Mouse (Mus musculus) stomach, postnatal 0 days (tissue): ENCODE data around the gene Cfap97.

Experiments
- CTCF ChIP-seq: IDR thresholded peaks from 2 replicates; pipeline ENCODE4 v1.5.1; 2016; ENCODE audit warnings: antibody characterized with exemption, low read depth, mild to moderate bottlenecking, moderate library complexity
- EP300 ChIP-seq: optimal IDR thresholded peaks from 2 replicates; pipeline ENCODE3; 2016; ENCODE audit warnings: antibody characterized with exemption

DNA sequence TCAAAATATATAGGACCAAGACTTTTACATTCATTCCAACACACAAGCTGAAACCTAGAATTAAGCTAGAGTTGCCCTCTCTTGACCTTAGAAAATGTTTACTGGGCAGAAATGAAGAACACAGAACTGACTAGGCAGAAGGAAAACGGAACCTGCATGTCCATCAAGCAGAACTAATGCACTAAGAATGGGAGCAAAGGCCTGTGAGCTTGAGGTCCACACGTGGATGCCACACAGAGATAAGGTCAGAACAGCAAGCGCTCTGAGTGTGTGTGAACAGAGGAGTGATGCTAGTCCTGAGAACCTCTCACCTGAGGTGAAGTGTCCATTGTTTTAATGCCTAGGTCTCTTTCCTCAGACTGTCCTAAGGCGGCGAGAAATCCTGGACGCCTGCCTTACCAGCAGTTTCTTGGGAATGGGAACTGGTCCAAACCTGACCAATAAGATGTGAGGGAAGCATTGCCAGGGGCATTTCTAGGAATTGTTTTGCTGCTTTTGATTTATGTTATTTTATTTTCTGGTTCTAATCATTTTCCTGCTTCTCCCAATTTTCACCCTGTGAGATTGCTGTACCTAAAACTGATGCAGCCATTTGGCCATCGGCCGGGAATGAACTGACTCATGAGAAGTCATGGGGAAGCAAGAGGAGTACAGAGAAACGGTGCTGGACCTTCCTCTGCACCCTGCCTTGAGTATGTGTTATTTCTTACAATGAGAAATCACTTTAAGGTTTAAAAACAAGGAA, 11.0 kb upstream of the Cfap97 start:
- TF ChIP-seq CTCF (no peak), EP300 (no peak)
